Mouse (Mus musculus) forebrain, embryonic 11.5 days (tissue): Measurements from ENCODE around the gene Hdac7. TPM values are rescaled to one million over a fixed set of nuclear protein-coding genes. Genes with fewer than 3 reads are reported as not detected.
A peak's percentile ranks its signal among the peaks of the same experiment; 100 is the strongest.

Source experiments
- ATAC-seq: fragments of 200-750 bp; cut with Nextera tagmentation; replicated peaks from 2 replicates; pipeline ENCODE4 v1.8.0; 2017; ENCODE audit warnings: moderate TSS enrichment; ENCODE audit not compliant: low FRiP score
- DNase-seq: peaks from one replicate; pipeline ENCODE4 v3.0.0-alpha.2; 2017; ENCODE audit warnings: low spot score
- H3K27ac ChIP-seq: fragments of 300-500 bp; sonication (generic); 2 replicates; pipeline ENCODE4 v1.5.1; 2014; ENCODE audit warnings: low read depth, low read length
- H3K27me3 ChIP-seq: fragments of 300-500 bp; sonication (generic); 2 replicates; pipeline ENCODE4 v1.6.1; 2014; ENCODE audit warnings: mild to moderate bottlenecking, low read length, mixed read lengths; ENCODE audit not compliant: control insufficient read depth, insufficient read depth
- H3K36me3 ChIP-seq: fragments of 300-500 bp; sonication (generic); 2 replicates; pipeline ENCODE4 v1.6.1; 2014; ENCODE audit warnings: mild to moderate bottlenecking, low read length, moderate library complexity, mixed read lengths; ENCODE audit not compliant: control insufficient read depth, insufficient read depth
- H3K4me1 ChIP-seq: fragments of 300-500 bp; sonication (generic); replicated peaks from 2 replicates; pipeline ENCODE4 v1.6.1; 2014; ENCODE audit warnings: low read length, mixed read lengths; ENCODE audit not compliant: control insufficient read depth, insufficient read depth
- H3K4me2 ChIP-seq: fragments of 300-500 bp; sonication (generic); 2 replicates; pipeline ENCODE4 v1.6.1; 2014; ENCODE audit warnings: low read depth, mild to moderate bottlenecking, low read length, moderate library complexity, mixed read lengths; ENCODE audit not compliant: severe bottlenecking
- H3K4me3 ChIP-seq: fragments of 300-500 bp; sonication (generic); 2 replicates; pipeline ENCODE4 v1.5.1; 2014; ENCODE audit warnings: low read depth, low read length
- H3K9ac ChIP-seq: fragments of 300-500 bp; sonication (generic); 2 replicates; pipeline ENCODE4 v1.6.1; 2014; ENCODE audit warnings: low read length
- H3K9me3 ChIP-seq: fragments of 300-500 bp; sonication (generic); 2 replicates; pipeline ENCODE4 v1.6.1; 2016; ENCODE audit warnings: low read length, mixed read lengths; ENCODE audit not compliant: control insufficient read depth
- WGBS: fragments of 180-500 bp; shearing (Covaris S2); extraction: QIAGEN DNeasy Blood & Tissue Kit; methylation state at CpG from one replicate; pipeline ENCODE4 v1.1.7; 2014; 5-methylcytosine and 5-hydroxymethylcytosine counted together
- polyA plus RNA-seq: library from polyadenylated mRNA; unstranded; fragments of >200 nt; fragmentation: Nextera tagmentation; extraction: Ambion mirVana; gene quantifications from 2 replicates; pipeline ENCODE4 v1.2.1, GENCODE M21; 2014

The Hdac7 gene
- polyA plus RNA-seq, 1 experiment from 2014 or later = 23.9 TPM

DNA sequence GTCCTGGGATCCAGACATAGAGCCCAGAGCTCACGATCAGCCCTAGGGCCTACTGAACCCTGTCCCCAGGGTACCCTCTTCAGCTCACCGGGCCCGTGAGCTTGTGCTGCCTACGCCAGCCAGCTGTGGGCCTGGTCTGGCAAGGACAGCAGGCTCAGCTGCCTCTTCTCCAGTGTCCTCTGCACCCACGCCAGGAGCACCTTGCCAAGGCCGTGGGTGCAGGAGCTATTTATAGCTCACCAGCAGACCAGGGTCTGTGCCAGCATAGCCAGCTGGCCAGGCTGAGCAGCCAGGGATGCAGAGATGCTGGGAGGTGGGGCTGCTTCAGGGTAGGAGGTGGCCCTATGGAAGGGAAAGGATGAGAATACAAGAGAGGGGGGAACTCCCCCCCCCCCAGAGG, 32.2 kb downstream of the Hdac7 start:
- Histone ChIP-seq H3K27me3 (no peaks in the 10 kb centered on the region), H3K9me3 (no peaks in the 10 kb centered on the region), H3K4me3 (no peak overlapping the region), H3K9ac (no peak overlapping the region), H3K4me1 (peaks cover 5% of the 10 kb centered on the region), H3K36me3 (no peaks in the 10 kb centered on the region; the same call in 1 of the 2 replicates), H3K27ac (no peak overlapping the region), H3K4me2 (no peak overlapping the region)
- ATAC-seq (no peak), DNase-seq (no peak)
- 94% methylated on average over 6 of the region's 6 CpGs for WGBS

DNA sequence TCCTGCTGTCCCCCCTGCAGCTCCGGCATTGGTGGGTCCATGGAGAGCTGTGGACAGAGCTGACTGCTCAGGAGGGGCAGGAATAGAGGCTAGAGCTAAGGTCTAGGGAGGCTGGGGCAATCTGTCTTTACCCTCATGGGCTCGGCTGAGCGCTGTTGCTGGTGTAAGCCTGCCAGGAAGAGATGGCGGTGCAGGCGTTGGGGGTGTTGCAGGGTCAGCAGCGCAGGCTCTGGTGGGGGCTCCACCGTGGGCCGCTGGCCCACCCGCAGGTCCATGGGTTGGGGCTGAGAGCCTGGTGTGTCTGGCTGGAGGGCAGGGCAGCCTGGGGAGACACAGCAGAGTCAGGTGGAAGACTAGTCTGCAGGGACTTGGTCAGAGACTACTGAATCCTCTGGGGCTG, 33.0 kb downstream of the Hdac7 start:
- Histone ChIP-seq H3K27me3 (no peaks in the 10 kb centered on the region), H3K4me2 (no peak overlapping the region), H3K4me3 (no peak overlapping the region), H3K4me1 (peaks cover 5% of the 10 kb centered on the region), H3K9me3 (no peaks in the 10 kb centered on the region), H3K27ac (no peak overlapping the region), H3K9ac (no peak overlapping the region), H3K36me3 (no peaks in the 10 kb centered on the region; the same call in 1 of the 2 replicates)
- 92% methylated on average over 9 of the region's 9 CpGs for WGBS
- DNase-seq = no peak
- no peak for ATAC-seq

DNA sequence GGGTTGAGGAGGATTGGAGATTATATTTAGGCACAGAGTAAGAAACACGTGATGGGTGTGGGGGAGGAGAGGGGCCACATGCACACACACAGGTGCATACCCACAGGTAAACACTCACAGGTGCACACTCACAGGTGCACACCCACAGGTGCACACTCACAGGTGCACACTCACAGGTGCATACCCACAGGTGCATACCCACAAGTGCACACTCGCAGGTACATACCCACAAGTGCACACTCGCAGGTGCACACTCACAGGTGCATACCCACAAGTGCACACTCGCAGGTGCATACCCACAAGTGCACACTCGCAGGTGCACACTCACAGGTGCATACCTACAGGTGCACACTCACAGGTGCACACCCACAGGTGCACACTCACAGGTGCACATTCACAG, 33.9 kb downstream of the Hdac7 start:
- no peak for ATAC-seq
- 90% methylated on average over 5 of the region's 5 CpGs for WGBS

DNA sequence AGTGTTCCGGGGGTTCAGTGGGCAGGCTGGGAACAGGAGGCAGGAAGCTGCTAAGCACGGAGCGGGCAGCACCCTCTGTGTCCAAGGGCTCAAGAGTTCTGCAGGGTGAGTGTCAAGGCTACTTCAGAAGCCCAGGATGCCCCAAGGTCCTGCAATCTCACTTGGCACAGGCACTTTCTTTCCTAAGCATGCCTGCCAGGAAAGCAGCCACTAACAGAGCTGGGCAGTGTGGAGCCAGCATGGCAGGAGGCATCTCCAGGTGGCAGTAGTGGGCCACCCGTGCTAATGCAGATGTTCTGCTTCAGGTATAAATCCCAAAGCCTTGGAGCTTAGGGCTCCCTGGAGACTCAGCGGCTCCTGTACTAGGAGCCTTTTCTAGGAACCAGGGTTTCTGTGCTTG, 34.4 kb downstream of the Hdac7 start:
- Histone ChIP-seq H3K9ac (no peak overlapping the region), H3K27ac (no peak overlapping the region), H3K9me3 (no peaks in the 10 kb centered on the region), H3K27me3 (no peaks in the 10 kb centered on the region), H3K4me1 (peaks cover 5% of the 10 kb centered on the region), H3K4me3 (no peak overlapping the region), H3K4me2 (no peak overlapping the region), H3K36me3 (no peaks in the 10 kb centered on the region; the same call in 1 of the 2 replicates)
- 85% methylated on average over 5 of the region's 5 CpGs for WGBS
- ATAC-seq (no peak), DNase-seq (no peak)

More for the DNA sequence above, 33.9 kb downstream of the Hdac7 start:
- no peaks in the 10 kb centered on the region; the same call in 1 of the 2 replicates for H3K36me3 ChIP-seq
- DNase-seq = no peak
- H3K27me3 ChIP-seq = no peaks in the 10 kb centered on the region
- no peak overlapping the region for H3K4me2 ChIP-seq
- peaks cover 5% of the 10 kb centered on the region for H3K4me1 ChIP-seq
- no peaks in the 10 kb centered on the region for H3K9me3 ChIP-seq
- H3K27ac ChIP-seq = no peak overlapping the region
- H3K9ac ChIP-seq = no peak overlapping the region
- H3K4me3 ChIP-seq = no peak overlapping the region

DNA sequence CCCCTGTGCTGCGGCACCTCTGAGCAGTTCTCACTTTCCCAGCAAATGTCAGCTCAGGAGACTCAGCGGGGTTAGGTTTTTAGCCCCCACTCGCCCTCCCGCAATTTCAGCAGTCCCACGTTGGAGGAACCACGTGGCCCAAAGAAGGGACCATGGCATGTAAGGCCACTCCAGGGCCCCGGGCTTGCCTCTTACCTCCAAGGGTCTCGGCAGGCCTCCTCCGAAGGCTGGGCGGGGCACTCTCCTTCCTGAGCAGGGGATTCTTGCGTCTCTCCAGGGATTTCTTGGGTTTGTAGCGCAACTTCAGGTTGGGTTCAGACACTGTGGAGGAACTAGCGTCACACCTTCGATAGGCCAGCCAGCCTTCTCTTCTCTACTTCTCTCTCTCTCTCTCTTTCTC, 35.1 kb downstream of the Hdac7 start:
- Histone ChIP-seq H3K4me2 (no peak overlapping the region), H3K36me3 (no peaks in the 10 kb centered on the region; the same call in 1 of the 2 replicates), H3K9ac (no peak overlapping the region), H3K9me3 (no peaks in the 10 kb centered on the region), H3K4me3 (no peak overlapping the region), H3K27ac (no peak overlapping the region), H3K4me1 (peaks cover 5% of the 10 kb centered on the region), H3K27me3 (no peaks in the 10 kb centered on the region)
- ATAC-seq (no peak), DNase-seq (no peak)
- 87% methylated on average over 14 of the region's 14 CpGs for WGBS

DNA sequence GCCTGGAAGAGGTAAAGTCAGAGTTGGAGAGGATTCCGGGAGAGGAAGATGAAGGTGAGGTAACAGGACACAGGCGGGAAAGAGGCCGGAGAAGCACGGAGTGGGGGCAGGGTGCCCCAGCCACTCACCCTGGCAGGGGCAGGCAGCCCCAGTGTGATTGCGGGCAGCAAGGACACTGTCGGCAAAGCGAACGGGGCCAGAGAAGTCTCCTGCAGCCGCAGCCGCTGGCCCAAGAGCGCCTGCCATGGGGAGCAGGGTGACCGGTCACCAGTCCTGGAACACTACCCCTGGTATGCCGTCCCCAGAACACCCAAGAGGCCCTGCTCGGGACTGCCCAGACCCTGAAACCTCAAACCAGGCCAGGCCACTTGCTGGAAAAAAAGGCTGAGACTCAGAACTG, 35.8 kb downstream of the Hdac7 start:
- no peak overlapping the region for H3K9ac ChIP-seq
- H3K27me3 ChIP-seq = no peaks in the 10 kb centered on the region
- no peak overlapping the region for H3K27ac ChIP-seq
- WGBS = 86% methylated on average over 14 of the region's 14 CpGs
- ATAC-seq (no peak), DNase-seq (no peak)
- H3K9me3 ChIP-seq = no peaks in the 10 kb centered on the region
- peaks cover 5% of the 10 kb centered on the region for H3K4me1 ChIP-seq
- no peaks in the 10 kb centered on the region; the same call in 1 of the 2 replicates for H3K36me3 ChIP-seq
- H3K4me2 ChIP-seq = no peak overlapping the region
- no peak overlapping the region for H3K4me3 ChIP-seq

DNA sequence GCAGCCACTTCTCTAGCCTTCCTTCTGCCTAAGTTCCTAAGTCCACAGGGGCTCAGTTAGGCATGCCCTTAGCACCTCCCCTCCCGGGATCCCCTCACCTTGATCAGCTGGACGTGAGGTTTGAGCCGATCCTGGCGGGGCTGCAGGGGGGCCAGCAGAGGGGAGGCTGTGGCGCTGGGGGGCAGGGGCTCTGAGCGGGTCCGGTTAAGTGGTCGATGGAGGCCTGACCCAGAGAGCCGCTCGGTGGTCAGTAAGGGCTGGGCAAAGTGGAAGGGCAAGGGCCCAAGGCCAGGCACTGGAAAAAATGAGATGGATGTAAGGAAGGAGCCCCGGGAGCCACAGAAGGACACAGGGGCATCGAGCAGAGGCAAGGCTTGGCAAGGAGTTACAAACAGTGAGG, 36.4 kb downstream of the Hdac7 start:
- 77% methylated on average over 12 of the region's 12 CpGs for WGBS

DNA sequence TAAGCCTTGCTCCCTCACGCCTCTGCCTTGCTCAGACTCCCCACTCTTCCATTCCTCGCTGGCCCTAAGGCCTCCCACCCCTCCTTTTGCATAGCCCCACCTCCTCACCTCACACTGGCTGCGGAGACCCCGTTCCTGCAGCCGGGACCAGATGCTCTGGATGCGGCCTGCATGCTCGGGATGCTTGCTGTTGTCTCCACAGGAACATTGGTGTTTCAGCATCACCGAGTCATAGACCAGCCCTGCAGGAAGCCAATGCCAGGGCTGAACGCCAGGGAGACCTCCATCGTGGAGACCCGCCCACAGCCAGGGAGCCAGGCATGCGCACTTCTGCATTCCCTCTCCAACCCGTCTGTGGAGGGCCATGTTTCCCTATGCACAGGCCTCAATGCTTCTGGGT, 41.7 kb downstream of the Hdac7 start:
- WGBS = 13% methylated on average over 13 of the region's 13 CpGs
- ATAC-seq = peak; percentile 55
- Histone ChIP-seq H3K27ac (0 out of 2 replicates have a peak overlapping the region, but pooled peaks have one; percentile 25), H3K4me2 (peak overlapping the region; percentile 41), H3K36me3 (no peaks in the 10 kb centered on the region), H3K4me1 (peaks cover 8% of the 10 kb centered on the region; the same call in 1 of the 2 replicates), H3K4me3 (0 out of 2 replicates have a peak overlapping the region, but pooled peaks have one; percentile 12), H3K9ac (peak overlapping the region; percentile 37; the same call in 1 of the 2 replicates), H3K9me3 (no peaks in the 10 kb centered on the region), H3K27me3 (no peaks in the 10 kb centered on the region)
- DNase-seq = peak; percentile 78

More for the DNA sequence above, 36.4 kb downstream of the Hdac7 start:
- no peak for DNase-seq
- H3K4me3 ChIP-seq = no peak overlapping the region
- H3K27ac ChIP-seq = no peak overlapping the region
- no peaks in the 10 kb centered on the region for H3K9me3 ChIP-seq
- ATAC-seq = no peak
- H3K9ac ChIP-seq = no peak overlapping the region
- peaks cover under 1% of the 10 kb centered on the region; the same call in 1 of the 2 replicates for H3K4me1 ChIP-seq
- no peaks in the 10 kb centered on the region for H3K27me3 ChIP-seq
- no peaks in the 10 kb centered on the region; the same call in 1 of the 2 replicates for H3K36me3 ChIP-seq
- no peak overlapping the region for H3K4me2 ChIP-seq

DNA sequence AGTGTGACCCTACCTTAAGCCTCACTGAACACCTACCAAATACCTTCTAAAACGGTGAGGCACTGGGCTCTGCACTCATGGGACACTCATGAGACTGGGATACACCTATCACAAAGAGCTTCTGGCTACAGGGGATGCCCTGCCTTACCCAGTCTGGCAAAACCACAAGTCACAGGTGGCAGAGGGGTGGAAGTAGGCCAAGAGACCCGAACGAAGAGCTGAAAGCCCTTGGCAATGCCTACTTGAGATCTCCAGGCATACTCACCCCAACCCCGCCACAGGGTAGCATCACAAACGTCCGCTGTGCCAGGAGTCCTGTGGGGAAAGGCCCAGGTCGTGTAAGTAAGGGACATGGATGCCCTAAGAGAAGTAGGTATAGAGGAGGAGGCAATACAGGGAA, 42.5 kb downstream of the Hdac7 start:
- H3K27ac ChIP-seq = no peak overlapping the region
- H3K4me2 ChIP-seq = no peak overlapping the region
- H3K36me3 ChIP-seq = no peaks in the 10 kb centered on the region
- WGBS = 82% methylated on average over 7 of the region's 7 CpGs
- H3K9ac ChIP-seq = no peak overlapping the region
- peaks cover 8% of the 10 kb centered on the region; the same call in 1 of the 2 replicates for H3K4me1 ChIP-seq
- H3K9me3 ChIP-seq = no peaks in the 10 kb centered on the region
- ATAC-seq (no peak), DNase-seq (no peak)
- H3K4me3 ChIP-seq = no peak overlapping the region
- no peaks in the 10 kb centered on the region for H3K27me3 ChIP-seq
